Mouse (Mus musculus): ENCODE results near the gene Ppp4c. TPM values are rescaled to one million over a fixed set of nuclear protein-coding genes. Genes with fewer than 3 reads are reported as not detected.

The Ppp4c gene
- polyA plus RNA-seq, 1 experiment from 2014 or later: 232 TPM

DNA sequence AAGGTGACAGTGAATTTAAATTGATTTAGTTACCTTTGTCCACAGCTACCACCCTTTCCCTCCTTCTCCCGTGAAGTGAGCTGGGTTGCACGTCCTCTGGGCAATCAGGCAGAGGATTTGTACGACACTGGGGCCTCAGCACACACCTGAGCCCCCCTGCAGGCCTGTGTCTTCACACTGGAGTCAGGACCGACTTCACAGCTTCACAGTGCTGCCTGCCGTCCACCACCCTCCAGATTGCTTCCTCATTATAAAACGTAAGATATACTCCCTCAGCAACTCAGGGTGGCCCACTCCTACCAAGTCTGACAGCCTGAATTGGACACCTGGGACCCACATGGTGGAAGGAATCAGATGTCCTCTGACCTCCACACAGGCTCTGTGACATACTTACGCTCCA is 33.8 kb downstream of the Ppp4c start:
- Histone ChIP-seq H3K4me3 (ENCODE audit: low read length) (no peak overlapping the region), H3K27me3 (ENCODE audit: control insufficient read depth, insufficient read depth, low read depth, low read length) (no peaks in the 10 kb centered on the region), H3K27ac (ENCODE audit: low read length) (no peak overlapping the region), H3K9me3 (ENCODE audit: control insufficient read depth, low read length) (no peaks in the 10 kb centered on the region), H3K4me1 (replicated peaks; ENCODE audit: control insufficient read depth, insufficient read depth, low read length) (peaks cover 28% of the 10 kb centered on the region), H3K36me3 (ENCODE audit: control insufficient read depth, insufficient read depth, low read length) (peaks cover 3% of the 10 kb centered on the region; the same call in 1 of the 2 replicates), H3K9ac (ENCODE audit: low read length) (no peak overlapping the region), H3K4me2 (ENCODE audit: low read depth, low read length) (no peak overlapping the region)
- WGBS: 66% methylated on average over 7 of the region's 7 CpGs
- no peak for ATAC-seq (ENCODE audit: low read depth)

DNA sequence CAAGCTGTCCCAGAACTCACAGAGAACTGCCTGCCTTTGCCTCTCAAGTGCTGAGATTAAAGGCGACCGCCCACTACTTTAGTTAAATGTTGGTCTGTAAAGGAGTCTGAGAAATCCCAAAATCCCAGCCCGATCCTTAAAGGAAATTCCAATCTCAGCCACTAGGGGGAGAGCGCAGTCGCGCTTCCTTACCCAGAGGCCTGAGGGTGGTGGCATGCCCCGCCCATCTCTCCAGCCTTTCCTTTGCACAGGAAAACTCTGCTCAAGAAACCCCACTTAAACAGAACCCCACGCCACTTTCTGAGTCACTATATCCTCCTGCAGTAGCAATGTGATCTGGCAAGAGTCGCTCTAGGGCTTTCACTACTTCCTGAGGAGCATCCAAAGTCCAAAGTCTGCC is 37.4 kb downstream of the Ppp4c start:
- peak overlapping the region; percentile 64 for H3K9ac ChIP-seq (ENCODE audit: low read length)

DNA sequence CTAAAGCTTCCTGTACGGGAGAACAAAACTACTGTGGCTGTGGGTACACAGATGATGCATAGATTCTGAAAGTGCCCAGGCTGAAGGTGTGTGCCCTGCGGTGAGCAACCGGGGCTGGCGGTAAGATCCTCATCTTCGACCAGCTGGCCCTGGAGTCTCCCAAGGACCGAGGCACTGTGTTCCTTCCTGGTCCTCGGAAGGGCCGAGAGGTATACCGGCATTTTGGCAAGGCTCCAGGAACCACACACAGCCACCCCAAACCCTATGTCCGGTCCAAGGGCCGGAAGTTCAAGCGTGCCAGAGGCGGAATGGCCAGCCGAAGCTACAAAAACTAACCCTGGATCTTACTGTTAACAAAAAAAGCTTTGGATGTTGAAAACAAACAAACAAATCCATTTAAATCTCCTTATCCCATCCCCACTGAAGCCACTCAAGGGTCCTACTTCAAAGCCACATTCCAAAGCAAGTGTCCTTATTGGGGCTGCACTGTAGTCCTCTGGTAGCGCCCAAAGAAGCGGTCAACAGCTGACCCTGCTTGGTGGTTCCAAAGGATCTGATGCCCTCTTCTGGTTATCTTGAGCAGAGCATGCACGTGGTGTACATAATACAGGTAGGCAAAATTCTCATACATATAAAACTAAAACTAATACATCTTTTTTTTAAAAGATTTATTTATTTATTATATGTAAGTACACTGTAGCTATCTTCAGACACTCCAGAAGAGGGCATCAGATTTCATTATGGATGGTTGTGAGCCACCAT is 42.5 kb downstream of the Ppp4c start:
- no peak for ATAC-seq (ENCODE audit: low read depth)
- 83% methylated on average over 17 of the region's 17 CpGs for WGBS

More for the DNA sequence above, 37.4 kb downstream of the Ppp4c start:
- H3K4me1 ChIP-seq (replicated peaks; ENCODE audit: control insufficient read depth, insufficient read depth, low read length): peaks cover 3% of the 10 kb centered on the region; the same call in 1 of the 2 replicates
- no peak overlapping the region for H3K4me3 ChIP-seq (ENCODE audit: low read length)
- no peaks in the 10 kb centered on the region for H3K9me3 ChIP-seq (ENCODE audit: control insufficient read depth, low read length)
- WGBS: under 1% methylated on average over 9 of the region's 9 CpGs
- H3K27me3 ChIP-seq (ENCODE audit: control insufficient read depth, insufficient read depth, low read depth, low read length): no peaks in the 10 kb centered on the region
- H3K27ac ChIP-seq (ENCODE audit: low read length): peak overlapping the region; percentile 53
- peak overlapping the region; percentile 13 for H3K4me2 ChIP-seq (ENCODE audit: low read depth, low read length)
- peak; percentile 73 for ATAC-seq (ENCODE audit: low read depth)
- H3K36me3 ChIP-seq (ENCODE audit: control insufficient read depth, insufficient read depth, low read length): no peaks in the 10 kb centered on the region

DNA sequence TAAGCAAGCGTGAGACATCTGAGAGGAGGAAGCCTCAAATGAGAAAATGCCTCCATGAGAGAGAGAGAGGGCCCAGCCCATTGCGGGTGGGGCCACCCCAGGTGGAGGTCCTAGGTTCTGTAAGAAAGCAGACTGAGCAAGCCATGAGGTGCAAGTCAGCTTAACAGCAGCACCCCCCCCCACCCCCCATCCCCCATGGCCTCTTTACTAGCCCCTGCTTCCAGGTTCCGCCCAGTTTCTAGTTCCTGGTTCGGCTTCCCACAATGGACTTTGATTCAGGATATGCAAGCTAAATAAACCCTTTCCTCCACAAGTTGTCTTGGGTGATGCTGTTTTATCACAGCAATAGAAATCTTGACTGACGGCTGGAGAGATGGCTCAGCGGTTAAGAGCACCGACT is 43.5 kb downstream of the Ppp4c start:
- Histone ChIP-seq H3K36me3 (ENCODE audit: control insufficient read depth, insufficient read depth, low read length) (no peaks in the 10 kb centered on the region), H3K4me1 (replicated peaks; ENCODE audit: control insufficient read depth, insufficient read depth, low read length) (no peaks in the 10 kb centered on the region; the same call in 1 of the 2 replicates), H3K9ac (ENCODE audit: low read length) (no peak overlapping the region), H3K9me3 (ENCODE audit: control insufficient read depth, low read length) (no peaks in the 10 kb centered on the region), H3K4me3 (ENCODE audit: low read length) (no peak overlapping the region), H3K27me3 (ENCODE audit: control insufficient read depth, insufficient read depth, low read depth, low read length) (no peaks in the 10 kb centered on the region), H3K27ac (ENCODE audit: low read length) (0 out of 2 replicates have a peak overlapping the region, but pooled peaks have one; percentile 16), H3K4me2 (ENCODE audit: low read depth, low read length) (no peak overlapping the region)
- WGBS: 58% methylated on average over 7 of the region's 7 CpGs
- ATAC-seq (ENCODE audit: low read depth): no peak

More for the DNA sequence above, 42.5 kb downstream of the Ppp4c start:
- Histone ChIP-seq H3K9ac (ENCODE audit: low read length) (no peak overlapping the region), H3K9me3 (ENCODE audit: control insufficient read depth, low read length) (no peaks in the 10 kb centered on the region), H3K36me3 (ENCODE audit: control insufficient read depth, insufficient read depth, low read length) (no peaks in the 10 kb centered on the region), H3K4me3 (ENCODE audit: low read length) (no peak overlapping the region), H3K27me3 (ENCODE audit: control insufficient read depth, insufficient read depth, low read depth, low read length) (no peaks in the 10 kb centered on the region), H3K27ac (ENCODE audit: low read length) (no peak overlapping the region), H3K4me1 (replicated peaks; ENCODE audit: control insufficient read depth, insufficient read depth, low read length) (no peaks in the 10 kb centered on the region; the same call in 1 of the 2 replicates), H3K4me2 (ENCODE audit: low read depth, low read length) (no peak overlapping the region)

DNA sequence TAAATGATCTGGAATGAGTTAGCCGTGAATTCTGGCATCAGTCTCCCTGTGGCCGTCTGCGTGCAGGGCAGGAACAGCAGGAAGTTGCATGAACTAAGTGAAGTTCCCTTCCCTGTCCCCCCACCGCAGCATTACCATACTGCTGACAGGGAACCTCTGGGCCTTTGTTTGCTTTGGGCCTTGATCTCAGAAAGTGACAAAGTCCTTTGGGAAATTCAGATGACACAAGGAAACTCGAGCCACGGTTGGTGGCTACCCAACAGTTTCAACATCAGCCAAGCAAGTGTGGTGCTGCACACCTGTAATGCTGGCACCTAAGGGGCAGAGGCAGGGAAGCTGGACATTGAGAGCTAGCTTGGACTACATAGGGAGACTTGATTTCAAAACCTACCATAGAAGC is 45.5 kb downstream of the Ppp4c start:
- Histone ChIP-seq H3K27ac (ENCODE audit: low read length) (no peak overlapping the region), H3K9ac (ENCODE audit: low read length) (no peak overlapping the region), H3K4me1 (replicated peaks; ENCODE audit: control insufficient read depth, insufficient read depth, low read length) (no peaks in the 10 kb centered on the region; the same call in 1 of the 2 replicates), H3K36me3 (ENCODE audit: control insufficient read depth, insufficient read depth, low read length) (no peaks in the 10 kb centered on the region), H3K4me2 (ENCODE audit: low read depth, low read length) (no peak overlapping the region), H3K27me3 (ENCODE audit: control insufficient read depth, insufficient read depth, low read depth, low read length) (no peaks in the 10 kb centered on the region), H3K4me3 (ENCODE audit: low read length) (no peak overlapping the region), H3K9me3 (ENCODE audit: control insufficient read depth, low read length) (no peaks in the 10 kb centered on the region)
- WGBS: 14% methylated on average over 6 of the region's 6 CpGs
- ATAC-seq (ENCODE audit: low read depth): no peak

DNA sequence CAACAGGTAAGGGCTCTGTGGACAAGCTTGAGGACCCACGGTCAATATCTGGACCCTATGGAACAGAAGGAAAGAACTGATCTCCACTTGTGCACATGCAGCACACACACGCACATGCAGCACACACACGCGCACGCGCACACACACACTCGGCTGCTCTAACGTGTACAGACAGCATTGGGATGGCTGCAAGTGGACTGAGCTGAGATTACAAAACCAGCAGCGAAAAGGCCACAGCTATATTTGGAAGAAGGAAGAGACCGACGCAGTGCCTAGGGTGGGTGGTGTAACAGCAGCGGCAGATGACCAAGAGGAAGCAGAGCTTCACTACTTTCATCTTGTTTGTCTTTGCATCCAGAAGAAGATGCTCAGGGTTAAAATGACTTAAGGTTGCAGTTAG is 46.2 kb downstream of the Ppp4c start:
- WGBS: 81% methylated on average over 12 of the region's 12 CpGs
- H3K27ac ChIP-seq (ENCODE audit: low read length): no peak overlapping the region
- no peaks in the 10 kb centered on the region for H3K36me3 ChIP-seq (ENCODE audit: control insufficient read depth, insufficient read depth, low read length)

DNA sequence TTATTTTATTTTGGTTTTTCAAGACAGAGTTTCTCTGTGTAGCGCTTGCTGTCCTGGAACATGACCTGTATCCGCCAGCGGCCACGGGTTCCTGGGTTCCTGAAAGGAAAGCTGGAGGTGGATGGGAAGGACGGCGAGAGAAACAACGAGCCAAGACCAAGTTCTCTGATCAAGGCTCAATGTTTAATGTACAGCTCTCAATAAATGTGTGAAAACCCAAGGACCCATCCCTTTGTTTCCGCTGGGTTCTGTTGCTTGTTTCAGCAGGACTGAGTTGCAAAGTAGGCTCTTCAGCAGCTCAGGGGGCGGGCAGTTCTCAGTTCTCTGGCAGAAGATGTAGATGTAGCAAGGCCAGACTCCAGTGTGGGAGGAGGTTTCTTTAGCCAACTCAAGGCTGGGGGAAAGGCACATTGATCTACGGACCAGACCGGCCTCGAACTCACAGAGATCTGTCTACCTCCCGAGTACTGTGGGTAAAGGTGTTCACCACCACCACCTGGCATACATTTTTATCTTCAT is 50.3 kb downstream of the Ppp4c start:
- ATAC-seq (ENCODE audit: low read depth): no peak
- 87% methylated on average over 13 of the region's 13 CpGs for WGBS
- H3K9ac ChIP-seq (ENCODE audit: low read length): no peak overlapping the region

More for the DNA sequence above, 46.2 kb downstream of the Ppp4c start:
- H3K9me3 ChIP-seq (ENCODE audit: control insufficient read depth, low read length): no peaks in the 10 kb centered on the region
- ATAC-seq (ENCODE audit: low read depth): no peak
- H3K4me3 ChIP-seq (ENCODE audit: low read length): no peak overlapping the region
- H3K9ac ChIP-seq (ENCODE audit: low read length): no peak overlapping the region
- no peaks in the 10 kb centered on the region for H3K27me3 ChIP-seq (ENCODE audit: control insufficient read depth, insufficient read depth, low read depth, low read length)
- H3K4me1 ChIP-seq (replicated peaks; ENCODE audit: control insufficient read depth, insufficient read depth, low read length): no peaks in the 10 kb centered on the region; the same call in 1 of the 2 replicates
- no peak overlapping the region for H3K4me2 ChIP-seq (ENCODE audit: low read depth, low read length)

DNA sequence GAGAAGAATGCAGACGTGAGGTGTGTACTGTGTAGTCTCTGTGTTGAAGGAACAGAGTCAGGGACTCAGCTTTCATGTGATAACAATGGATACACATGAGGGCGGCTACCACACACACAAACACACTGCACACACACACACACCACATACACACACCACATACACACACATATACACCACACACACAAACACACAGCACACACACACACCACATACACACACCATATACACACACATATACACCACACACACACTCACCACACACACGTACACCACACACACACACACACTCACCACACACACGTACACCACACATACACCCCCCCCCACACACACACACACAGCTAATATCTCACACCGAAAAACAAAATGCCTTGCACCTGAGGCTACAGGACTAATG is 50.8 kb downstream of the Ppp4c start:
- H3K9me3 ChIP-seq (ENCODE audit: control insufficient read depth, low read length): no peaks in the 10 kb centered on the region
- no peaks in the 10 kb centered on the region for H3K27me3 ChIP-seq (ENCODE audit: control insufficient read depth, insufficient read depth, low read depth, low read length)
- no peaks in the 10 kb centered on the region for H3K36me3 ChIP-seq (ENCODE audit: control insufficient read depth, insufficient read depth, low read length)
- no peak overlapping the region for H3K27ac ChIP-seq (ENCODE audit: low read length)
- no peak overlapping the region for H3K4me3 ChIP-seq (ENCODE audit: low read length)
- no peak overlapping the region for H3K4me2 ChIP-seq (ENCODE audit: low read depth, low read length)
- 73% methylated on average over 5 of the region's 5 CpGs for WGBS
- no peaks in the 10 kb centered on the region for H3K4me1 ChIP-seq (replicated peaks; ENCODE audit: control insufficient read depth, insufficient read depth, low read length)
- no peak for ATAC-seq (ENCODE audit: low read depth)
- H3K9ac ChIP-seq (ENCODE audit: low read length): no peak overlapping the region

More for the DNA sequence above, 50.3 kb downstream of the Ppp4c start:
- Histone ChIP-seq H3K4me3 (ENCODE audit: low read length) (no peak overlapping the region), H3K4me2 (ENCODE audit: low read depth, low read length) (no peak overlapping the region), H3K27ac (ENCODE audit: low read length) (no peak overlapping the region), H3K27me3 (ENCODE audit: control insufficient read depth, insufficient read depth, low read depth, low read length) (no peaks in the 10 kb centered on the region), H3K9me3 (ENCODE audit: control insufficient read depth, low read length) (no peaks in the 10 kb centered on the region), H3K4me1 (replicated peaks; ENCODE audit: control insufficient read depth, insufficient read depth, low read length) (no peaks in the 10 kb centered on the region), H3K36me3 (ENCODE audit: control insufficient read depth, insufficient read depth, low read length) (no peaks in the 10 kb centered on the region)

DNA sequence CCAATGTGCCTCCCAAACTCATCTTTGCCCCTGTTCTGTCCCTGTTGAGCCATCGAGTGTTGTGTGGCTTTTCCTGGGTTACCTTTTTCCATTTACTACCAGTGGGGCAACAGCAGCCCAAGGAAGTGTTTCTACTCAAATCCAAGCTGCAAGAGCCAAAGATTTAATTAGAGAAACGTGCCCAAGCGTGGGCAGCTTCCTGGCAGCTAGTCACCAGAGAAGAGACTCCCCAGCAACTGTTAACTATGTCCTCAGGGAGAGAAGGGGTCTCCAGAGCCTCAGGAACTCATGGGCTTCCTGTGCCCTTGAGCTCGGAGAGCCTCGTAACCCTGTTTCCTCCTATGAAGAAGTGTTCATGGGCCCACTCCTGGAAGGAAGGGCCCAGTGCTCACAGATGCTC is 51.3 kb downstream of the Ppp4c start:
- Histone ChIP-seq H3K27ac (ENCODE audit: low read length) (no peak overlapping the region), H3K4me1 (replicated peaks; ENCODE audit: control insufficient read depth, insufficient read depth, low read length) (no peaks in the 10 kb centered on the region), H3K9ac (ENCODE audit: low read length) (no peak overlapping the region), H3K9me3 (ENCODE audit: control insufficient read depth, low read length) (no peaks in the 10 kb centered on the region), H3K4me3 (ENCODE audit: low read length) (no peak overlapping the region), H3K4me2 (ENCODE audit: low read depth, low read length) (no peak overlapping the region), H3K36me3 (ENCODE audit: control insufficient read depth, insufficient read depth, low read length) (no peaks in the 10 kb centered on the region), H3K27me3 (ENCODE audit: control insufficient read depth, insufficient read depth, low read depth, low read length) (no peaks in the 10 kb centered on the region)
- no peak for ATAC-seq (ENCODE audit: low read depth)
- 71% methylated on average over 5 of the region's 5 CpGs for WGBS

Data from lung, embryonic 16.5 days (tissue).